ENCODE assay signal across 18 mouse cellular contexts in genomic region chr11:41433846-41434245, GRCm38 (mm10).
DNase-seq lines count a peak whose midpoint lies in the region; ATAC-seq and TF ChIP-seq lines count a peak whose summit lies in the region.
"Had no signal": no experiment of that assay in that cellular context is flagged by ENCODE, and none has a peak within 500 bp of the region (broad histone marks: within the 10 kb centered on the region; RNA-seq: fewer than 3 reads in every experiment).

No protein-coding gene starts in this region.

- no peak overlapping the region for H3K4me3 ChIP-seq in embryonic facial prominence, embryonic 14.5 days (ENCODE audit: low read depth, low read length)
- no peak overlapping the region for H3K4me3 ChIP-seq in embryonic facial prominence, embryonic 10.5 days
- H3K4me3 ChIP-seq in layer of hippocampus, adult 2 months: no peak overlapping the region
- H3K4me3 ChIP-seq: embryonic facial prominence, embryonic 12.5 days; hindbrain, embryonic 15.5 days; neural tube, embryonic 15.5 days had no signal

- no peak overlapping the region for H3K27ac ChIP-seq in embryonic facial prominence, embryonic 14.5 days (replicated peaks; ENCODE audit: low read depth, low read length)
- H3K27ac ChIP-seq in embryonic facial prominence, embryonic 10.5 days (replicated peaks): no peak overlapping the region
- no peak overlapping the region for H3K27ac ChIP-seq in layer of hippocampus, adult 2 months
- H3K27ac ChIP-seq: embryonic facial prominence, embryonic 12.5 days; hindbrain, embryonic 15.5 days; neural tube, embryonic 15.5 days had no signal

- DNase-seq in embryonic facial prominence, embryonic 14.5 days (ENCODE audit: low spot score): peak; percentile 9
- DNase-seq in embryonic facial prominence, embryonic 10.5 days (ENCODE audit: low spot score): no peak
- DNase-seq in layer of hippocampus, adult 2 months (ENCODE audit: low spot score in 2 of 2): peak in 1 of 2 experiments; percentile 1
- DNase-seq in layer of hippocampus, postnatal 25 days (ENCODE audit: extremely low spot score in 1 of 2, low spot score in 1 of 2): no peak
- DNase-seq in 416B (ENCODE audit: low read depth): peak; percentile 1
- peak; percentile 8 for DNase-seq in embryo, embryonic 10.5 days (ENCODE audit: low spot score)
- no peak for DNase-seq in layer of hippocampus, adult 8-10 months (ENCODE audit: low spot score in 2 of 2)
- DNase-seq: B cell, adult 2 months; cerebellum, adult 8-10 months; heart, adult 11 months; kidney, adult 9 months; right cerebral cortex, adult 18-20 months; spleen, adult 18-20 months; thymus, postnatal 25 days had no signal

- no peak overlapping the region for H3K9ac ChIP-seq in embryonic facial prominence, embryonic 14.5 days (ENCODE audit: low read depth, low read length)
- H3K9ac ChIP-seq: embryonic facial prominence, embryonic 12.5 days; hindbrain, embryonic 15.5 days; neural tube, embryonic 15.5 days had no signal

- H3K36me3 ChIP-seq in embryonic facial prominence, embryonic 14.5 days (ENCODE audit: control insufficient read depth, insufficient read depth, low read length): no peaks in the 10 kb centered on the region
- no peaks in the 10 kb centered on the region for H3K36me3 ChIP-seq in embryonic facial prominence, embryonic 10.5 days (replicated peaks)
- H3K36me3 ChIP-seq: embryonic facial prominence, embryonic 12.5 days; hindbrain, embryonic 15.5 days; neural tube, embryonic 15.5 days had no signal

- ATAC-seq in embryonic facial prominence, embryonic 14.5 days (ENCODE audit: low read depth): no peak

- peak; percentile 78 for TF ChIP-seq CTCF in layer of hippocampus, adult 2 months (conservative IDR thresholded peaks at IDR 0.05)

- H3K4me2 ChIP-seq in embryonic facial prominence, embryonic 14.5 days (ENCODE audit: low read depth, low read length): no peak overlapping the region
- H3K4me2 ChIP-seq: embryonic facial prominence, embryonic 12.5 days; hindbrain, embryonic 15.5 days; liver, embryonic 11.5 days; neural tube, embryonic 15.5 days had no signal

- WGBS in embryonic facial prominence, embryonic 14.5 days: 67% methylated on average over 3 of the region's 3 CpGs
- 81% methylated on average over 3 of the region's 3 CpGs for WGBS in embryonic facial prominence, embryonic 10.5 days

- H3K9me3 ChIP-seq in embryonic facial prominence, embryonic 14.5 days (ENCODE audit: control insufficient read depth, low read length): no peaks in the 10 kb centered on the region
- H3K9me3 ChIP-seq in embryonic facial prominence, embryonic 10.5 days: no peaks in the 10 kb centered on the region
- H3K9me3 ChIP-seq: embryonic facial prominence, embryonic 12.5 days; hindbrain, embryonic 15.5 days; neural tube, embryonic 15.5 days had no signal

- H3K27me3 ChIP-seq in embryonic facial prominence, embryonic 14.5 days (replicated peaks; ENCODE audit: control insufficient read depth, insufficient read depth, low read length): no peaks in the 10 kb centered on the region
- no peaks in the 10 kb centered on the region for H3K27me3 ChIP-seq in embryonic facial prominence, embryonic 10.5 days (replicated peaks; ENCODE audit: low read depth, poor library complexity, severe bottlenecking)
- H3K27me3 ChIP-seq: embryonic facial prominence, embryonic 12.5 days; hindbrain, embryonic 15.5 days; neural tube, embryonic 15.5 days had no signal

- H3K4me1 ChIP-seq in embryonic facial prominence, embryonic 14.5 days (ENCODE audit: control insufficient read depth, insufficient read depth, low read length): no peaks in the 10 kb centered on the region
- H3K4me1 ChIP-seq in embryonic facial prominence, embryonic 10.5 days: no peaks in the 10 kb centered on the region
- H3K4me1 ChIP-seq: embryonic facial prominence, embryonic 12.5 days; hindbrain, embryonic 15.5 days; neural tube, embryonic 15.5 days had no signal

Comparison
In these comparisons a context has a peak if more than half of its experiments do, and no peak if none do; other contexts are left out.
1. DNase-seq: peak in embryonic facial prominence, embryonic 14.5 days (single experiment), 416B (single experiment) and embryo, embryonic 10.5 days (single experiment); none in embryonic facial prominence, embryonic 10.5 days (single experiment), layer of hippocampus, postnatal 25 days (0 of 2) and layer of hippocampus, adult 8-10 months (0 of 2).